Mouse (Mus musculus): ENCODE data around the gene Mob4. TPM values are rescaled to one million over a fixed set of nuclear protein-coding genes. Genes with fewer than 3 reads are reported as not detected.

Gene Mob4
- 130 TPM for polyA plus RNA-seq (2017; shearing (Covaris generic))

DNA sequence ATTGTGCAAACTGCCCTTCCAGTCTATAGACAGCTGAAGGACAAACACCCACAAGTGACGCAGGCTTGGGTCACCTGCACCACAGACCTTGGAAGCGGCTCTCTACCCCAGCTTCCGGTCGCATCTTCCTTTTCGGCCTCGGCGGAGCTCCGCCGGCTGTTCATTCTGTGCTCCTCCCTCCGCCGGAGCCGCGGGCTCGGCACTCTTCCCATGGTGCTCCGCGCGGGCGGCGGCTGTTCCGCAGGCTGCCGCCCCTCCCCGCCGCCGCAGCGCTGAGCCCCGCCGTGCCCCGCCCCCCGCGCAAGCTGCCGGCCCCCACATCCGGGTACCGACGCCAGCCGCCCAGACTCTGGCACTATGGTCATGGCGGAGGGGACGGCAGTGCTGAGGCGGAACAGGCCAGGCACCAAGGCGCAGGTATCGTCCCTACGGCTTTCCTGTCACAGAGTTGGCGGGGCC lies at the start of gene Mob4:
TSS of gene Mob4 (plus strand) at position 289 of the 459 bp plus-strand sequence.

GRCm38 (mm10) chr1:55087932-55088610 lies 43.0 kb upstream of the Mob4 start, which contains the start of the genes Hspe1 and Hspd1:
Gene Hspe1 (plus strand): TSS chr1:55088132.
Gene Hspd1 (minus strand): TSS chr1:55088243.

Other genes starting within 250 kb of the Mob4 start
- gene Ankrd44, start 204.8 kb upstream of the Mob4 start, polyA plus RNA-seq (2017; shearing (Covaris generic)) = 452 TPM
- 727 TPM for gene Sf3b1, start 103.8 kb upstream of the Mob4 start, polyA plus RNA-seq (2017; shearing (Covaris generic))
- gene Coq10b, start 78.5 kb upstream of the Mob4 start, polyA plus RNA-seq (2017; shearing (Covaris generic)) = 368 TPM
- 266 TPM for gene Hspe1, start 43.1 kb upstream of the Mob4 start, polyA plus RNA-seq (2017; shearing (Covaris generic))
- 160 TPM for gene Hspd1, start 43.0 kb upstream of the Mob4 start, polyA plus RNA-seq (2017; shearing (Covaris generic))
- 1.3 TPM for gene Rftn2, start 95.6 kb downstream of the Mob4 start, polyA plus RNA-seq (2017; shearing (Covaris generic))
- 2.2 TPM for gene Mars2, start 105.9 kb downstream of the Mob4 start, polyA plus RNA-seq (2017; shearing (Covaris generic))
- gene Boll, start 232.2 kb downstream of the Mob4 start, polyA plus RNA-seq (2017; shearing (Covaris generic)) = 5.6 TPM

Measured in effector memory CD4-positive, alpha-beta T cell, adult 5 months (primary cell).